Mouse (Mus musculus) testis, adult 2 months (tissue): ENCODE results near the gene Olfr960.

ENCODE experiments used
- CTCF ChIP-seq: fragments of 200-500 bp; IDR thresholded peaks from 2 replicates; pipeline ENCODE4 v1.5.1; 2012; ENCODE audit warnings: low read depth, mild to moderate bottlenecking, inconsistent platforms, low read length, moderate library complexity; ENCODE audit not compliant: control insufficient read depth, insufficient read depth, insufficient replicate concordance
- POLR2A ChIP-seq: fragments of 200-500 bp; IDR thresholded peaks from 2 replicates; pipeline ENCODE4 v1.6.1; 2012; ENCODE audit warnings: low read depth, mild to moderate bottlenecking, inconsistent platforms, low read length, moderate library complexity; ENCODE audit not compliant: control insufficient read depth

GRCm38 (mm10) chr9:39603333-39603845, 17.8 kb upstream of the Olfr960 start:
- no peak for TF ChIP-seq CTCF
- no peak for TF ChIP-seq POLR2A
